Mouse (Mus musculus) myocyte (in vitro differentiated cells): Measurements from ENCODE around the gene Cenpx.
A peak's percentile ranks its signal among the peaks of the same experiment; 100 is the strongest.

Experiments used
- CEBPB ChIP-seq: IDR thresholded peaks from 2 replicates; pipeline ENCODE4 v1.6.1; 2011; ENCODE audit warnings: mild to moderate bottlenecking, moderate library complexity; ENCODE audit not compliant: poor library complexity, insufficient read depth, severe bottlenecking
- E2F4 ChIP-seq: IDR thresholded peaks from one replicate; pipeline ENCODE4 v1.6.1; 2011; ENCODE audit warnings: mild to moderate bottlenecking, control low read depth, moderate library complexity; ENCODE audit not compliant: insufficient read depth
- MAX ChIP-seq: IDR thresholded peaks from one replicate; pipeline ENCODE4 v1.6.1; 2011; ENCODE audit warnings: low read depth, mild to moderate bottlenecking, control low read depth
- MYOD1 ChIP-seq, 3 experiments: IDR thresholded peaks; one replicate each; pipeline ENCODE4 v1.6.1; 2011; ENCODE audit warnings: control low read depth in 2 of 3, low read depth in 2 of 3, mild to moderate bottlenecking in 2 of 3, moderate library complexity in 1 of 3; ENCODE audit not compliant: insufficient read length in 2 of 3, control insufficient read depth in 1 of 3
- MYOG ChIP-seq, 3 experiments: IDR thresholded peaks; one replicate each; pipeline ENCODE4 v1.6.1; 2011; ENCODE audit warnings: control low read depth in 2 of 3, low read depth in 2 of 3, mild to moderate bottlenecking in 2 of 3; ENCODE audit not compliant: insufficient read length in 2 of 3, control insufficient read depth in 1 of 3, insufficient read depth in 1 of 3
- POLR2A ChIP-seq: IDR thresholded peaks from one replicate; pipeline ENCODE4 v1.6.1; 2011; ENCODE audit warnings: low read depth, mild to moderate bottlenecking, control low read depth, moderate library complexity; ENCODE audit not compliant: insufficient read length
- POLR2AphosphoS2 ChIP-seq: IDR thresholded peaks from one replicate; pipeline ENCODE4 v1.6.1; 2011; ENCODE audit warnings: low read depth, control low read depth; ENCODE audit not compliant: insufficient read length
- SRF ChIP-seq: IDR thresholded peaks from one replicate; pipeline ENCODE4 v1.6.1; 2011; ENCODE audit warnings: low read depth; ENCODE audit not compliant: control insufficient read depth, insufficient read length
- TCF12 ChIP-seq: IDR thresholded peaks from one replicate; pipeline ENCODE4 v1.6.1; 2011; ENCODE audit warnings: mild to moderate bottlenecking, control low read depth; ENCODE audit not compliant: poor library complexity, insufficient read depth, severe bottlenecking
- TCF3 ChIP-seq: IDR thresholded peaks from one replicate; pipeline ENCODE4 v1.6.1; 2011; ENCODE audit warnings: low read depth, control low read depth; ENCODE audit not compliant: insufficient read length
- USF1 ChIP-seq: IDR thresholded peaks from one replicate; pipeline ENCODE4 v1.6.1; 2011; ENCODE audit warnings: low read depth, mild to moderate bottlenecking, control low read depth, moderate library complexity

GRCm38 (mm10) chr11:120731395-120731794 is 17.9 kb upstream of the Cenpx start:
- TF ChIP-seq TCF3 (no peak), TCF12 (no peak), POLR2A (no peak), MAX (no peak), E2F4 (no peak), POLR2AphosphoS2 (peak; percentile 18), MYOD1 (IDR thresholded peaks at IDR 0.05; ENCODE audit: control insufficient read depth in 1 of 3, insufficient read length in 2 of 3, low read depth in 2 of 3) (peak in 1 of 3 experiments; percentile 8), USF1 (no peak), SRF (no peak), MYOG (IDR thresholded peaks at IDR 0.05; ENCODE audit: control insufficient read depth in 1 of 3, insufficient read depth in 1 of 3, insufficient read length in 2 of 3, low read depth in 2 of 3) (no peak), CEBPB (no peak)
